Mouse (Mus musculus): ENCODE measurements around the gene Col4a3bp.

DNA sequence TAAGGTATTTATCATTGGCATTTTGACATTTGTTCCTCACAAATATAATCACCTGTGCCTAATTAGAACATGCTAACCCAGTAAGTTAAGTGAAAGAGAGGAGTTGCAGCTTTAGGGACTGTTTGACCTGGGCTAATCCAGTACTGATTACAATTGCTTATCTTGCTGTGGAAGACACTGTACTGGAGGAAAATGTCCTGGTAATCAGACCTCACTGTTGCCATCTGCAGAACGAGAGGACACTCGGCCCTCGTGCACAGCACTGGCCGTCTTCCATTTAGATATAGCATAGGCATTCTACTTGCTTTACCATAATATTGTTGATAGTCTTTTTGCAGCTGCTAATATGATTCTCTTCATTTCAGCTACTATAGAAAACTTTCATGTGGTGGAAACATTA, 88.0 kb downstream of the Col4a3bp start:
- TF ChIP-seq CTCF (IDR thresholded peaks at IDR 0.05; ENCODE audit: low read depth, low read length) = no peak
- TF ChIP-seq TAL1 (conservative IDR thresholded peaks at IDR 0.05; ENCODE audit: low read depth, low read length) = no peak
- no peak for TF ChIP-seq POLR2AphosphoS5 (IDR thresholded peaks at IDR 0.05; ENCODE audit: insufficient replicate concordance, low read depth, low read length)
